Mouse (Mus musculus) limb, embryonic 15.5 days (tissue): ENCODE results near the gene Olfr1132. TPM values are rescaled to one million over a fixed set of nuclear protein-coding genes. Genes with fewer than 3 reads are reported as not detected.
"Not testable (repeated sequence)": the region's sequence is repeated elsewhere in the genome, so short reads cannot be mapped to it uniquely, and the experiment has no call there.

Experiments used
- ATAC-seq: fragments of 200-750 bp; cut with Nextera tagmentation; 2 replicates; pipeline ENCODE4 v1.8.0; 2017; ENCODE audit warnings: low read depth, moderate TSS enrichment; ENCODE audit not compliant: insufficient number of reproducible peaks, low FRiP score, low TSS enrichment
- H3K27ac ChIP-seq: fragments of 300-500 bp; sonication (generic); 2 replicates; pipeline ENCODE4 v1.5.1; 2015; ENCODE audit warnings: moderate library complexity, mild to moderate bottlenecking, inconsistent platforms
- H3K27me3 ChIP-seq: fragments of 300-500 bp; sonication (generic); 2 replicates; pipeline ENCODE4 v1.6.1; 2015; ENCODE audit warnings: inconsistent platforms
- H3K36me3 ChIP-seq: fragments of 300-500 bp; sonication (generic); 2 replicates; pipeline ENCODE4 v1.6.1; 2015; ENCODE audit warnings: inconsistent platforms
- H3K4me1 ChIP-seq: fragments of 300-500 bp; sonication (generic); 2 replicates; pipeline ENCODE4 v1.6.1; 2015; ENCODE audit warnings: inconsistent platforms
- H3K4me2 ChIP-seq: fragments of 300-500 bp; sonication (generic); 2 replicates; pipeline ENCODE4 v1.6.1; 2015; ENCODE audit warnings: mild to moderate bottlenecking, inconsistent platforms
- H3K4me3 ChIP-seq: fragments of 300-500 bp; sonication (generic); 2 replicates; pipeline ENCODE4 v1.5.1; 2015; ENCODE audit warnings: mild to moderate bottlenecking, inconsistent platforms
- H3K9ac ChIP-seq: fragments of 300-500 bp; sonication (generic); 2 replicates; pipeline ENCODE4 v1.6.1; 2015; ENCODE audit warnings: inconsistent platforms
- H3K9me3 ChIP-seq: fragments of 300-500 bp; sonication (generic); 2 replicates; pipeline ENCODE4 v1.6.1; 2016; ENCODE audit warnings: inconsistent platforms
- WGBS: fragments of 180-500 bp; shearing (Covaris S2); methylation state at CpG from one replicate; pipeline ENCODE4 v1.1.7; 2015; 5-methylcytosine and 5-hydroxymethylcytosine counted together
- polyA plus RNA-seq: library from polyadenylated mRNA; unstranded; fragments of >200 nt; fragmentation: Nextera tagmentation; extraction: Ambion mirVana; gene quantifications from 2 replicates; pipeline ENCODE4 v1.2.1, GENCODE M21; 2015

Gene Olfr1132
- polyA plus RNA-seq: not detected in 2 replicates

- no peak within 1 kb of the TSS for H3K4me3 ChIP-seq
- no peak for ATAC-seq
These were observed at the start of gene Olfr1132 for GRCm38 (mm10) chr2:87637435-87637834. TSS of gene Olfr1132 (minus strand) at chr2:87637535.

GRCm38 (mm10) chr2:87673564-87673963 is 36.2 kb upstream of the Olfr1132 start, which contains the start of gene Olfr1135:
TSS of gene Olfr1135 (minus strand) at chr2:87673664.
- Histone ChIP-seq H3K4me1 (no peaks in the 10 kb centered on the region), H3K27ac (no peak within 1 kb of the TSS), H3K9ac (no peak within 1 kb of the TSS), H3K4me3 (no peak within 1 kb of the TSS), H3K36me3 (no peaks in the 10 kb centered on the region), H3K4me2 (no peak within 1 kb of the TSS), H3K9me3 (no peaks in the 10 kb centered on the region), H3K27me3 (no peaks in the 10 kb centered on the region)
- WGBS: 12% methylated on average over 1 of the region's 1 CpGs
- no peak for ATAC-seq

More at GRCm38 (mm10) chr2:87637435-87637834, at the start of gene Olfr1132:
- H3K27ac ChIP-seq: no peak within 1 kb of the TSS
- H3K4me2 ChIP-seq: no peak within 1 kb of the TSS
- no peaks in the 10 kb centered on the region for H3K27me3 ChIP-seq
- no peaks in the 10 kb centered on the region for H3K4me1 ChIP-seq
- H3K36me3 ChIP-seq: no peaks in the 10 kb centered on the region
- no peaks in the 10 kb centered on the region for H3K9me3 ChIP-seq
- no peak within 1 kb of the TSS for H3K9ac ChIP-seq

GRCm38 (mm10) chr2:87658360-87658759 is 21.0 kb upstream of the Olfr1132 start, which contains the start of gene Olfr1134:
TSS of gene Olfr1134 (minus strand) at chr2:87658460.
- Histone ChIP-seq H3K9ac (no peak within 1 kb of the TSS), H3K27me3 (no peaks in the 10 kb centered on the region), H3K36me3 (no peaks in the 10 kb centered on the region), H3K4me3 (no peak within 1 kb of the TSS), H3K9me3 (no peaks in the 10 kb centered on the region), H3K4me2 (no peak within 1 kb of the TSS), H3K27ac (no peak within 1 kb of the TSS), H3K4me1 (no peaks in the 10 kb centered on the region)
- ATAC-seq: no peak
- 72% methylated on average over 2 of the region's 2 CpGs for WGBS

- Histone ChIP-seq H3K9ac (no peak within 1 kb of the TSS), H3K4me1 (no peaks in the 10 kb centered on the region), H3K27me3 (no peaks in the 10 kb centered on the region), H3K9me3 (no peaks in the 10 kb centered on the region), H3K4me2 (no peak within 1 kb of the TSS), H3K36me3 (no peaks in the 10 kb centered on the region), H3K4me3 (no peak within 1 kb of the TSS), H3K27ac (no peak within 1 kb of the TSS)
- ATAC-seq: no peak
These were observed 9.9 kb upstream of the Olfr1132 start, which contains the start of gene Olfr1133 for GRCm38 (mm10) chr2:87647274-87647673. TSS of gene Olfr1133 (minus strand) at chr2:87647374.

- Histone ChIP-seq H3K9me3 (no peaks in the 10 kb centered on the region), H3K9ac (no peak overlapping the region), H3K36me3 (no peaks in the 10 kb centered on the region), H3K4me1 (no peaks in the 10 kb centered on the region), H3K27ac (no peak overlapping the region), H3K4me2 (no peak overlapping the region), H3K27me3 (no peaks in the 10 kb centered on the region), H3K4me3 (no peak overlapping the region)
- no peak for ATAC-seq
These were observed 5.1 kb upstream of the Olfr1132 start for GRCm38 (mm10) chr2:87642441-87642840.

GRCm38 (mm10) chr2:87626804-87627203 is 10.5 kb downstream of the Olfr1132 start, which contains the start of gene Olfr1131:
TSS of gene Olfr1131 (plus strand) at chr2:87627104.
- Histone ChIP-seq H3K27ac (no peak within 1 kb of the TSS), H3K4me3 (no peak within 1 kb of the TSS), H3K4me1 (no peaks in the 10 kb centered on the region), H3K4me2 (no peak within 1 kb of the TSS), H3K36me3 (no peaks in the 10 kb centered on the region), H3K9me3 (no peaks in the 10 kb centered on the region), H3K9ac (no peak within 1 kb of the TSS), H3K27me3 (no peaks in the 10 kb centered on the region)
- WGBS: 55% methylated on average over 3 of the region's 3 CpGs
- ATAC-seq: no peak

GRCm38 (mm10) chr2:87605912-87606311 is 31.4 kb downstream of the Olfr1132 start, which contains the start of gene Olfr1130:
TSS of gene Olfr1130 (plus strand) at chr2:87606212.
- H3K9ac ChIP-seq, H3K27ac ChIP-seq, ATAC-seq, H3K36me3 ChIP-seq, H3K9me3 ChIP-seq, H3K4me3 ChIP-seq, H3K27me3 ChIP-seq, H3K4me1 ChIP-seq, H3K4me2 ChIP-seq: not testable (repeated sequence)

Other genes with a start within 250 kb of the Olfr1132 start
- gene Olfr1123, start 220.9 kb downstream of the Olfr1132 start, polyA plus RNA-seq: not detected in 2 replicates
- not detected in 2 replicates for gene Olfr1124, start 207.3 kb downstream of the Olfr1132 start, polyA plus RNA-seq
- not detected in 2 replicates for gene Olfr1126, start 183.6 kb downstream of the Olfr1132 start, polyA plus RNA-seq
- gene Pramel7, start 140.4 kb downstream of the Olfr1132 start, polyA plus RNA-seq: not detected in 2 replicates
- gene Pramel6, start 131.0 kb downstream of the Olfr1132 start, polyA plus RNA-seq: not detected in 2 replicates
- gene Olfr153, start 105.7 kb downstream of the Olfr1132 start, polyA plus RNA-seq: not detected in 2 replicates
- gene Olfr1128, start 92.0 kb downstream of the Olfr1132 start, polyA plus RNA-seq: not detected in 2 replicates
- not detected in 2 replicates for gene Olfr1129, start 63.6 kb downstream of the Olfr1132 start, polyA plus RNA-seq
- not detected in 2 replicates for gene Olfr1130, start 31.3 kb downstream of the Olfr1132 start, polyA plus RNA-seq
- not detected in 2 replicates for gene Olfr1131, start 10.4 kb downstream of the Olfr1132 start, polyA plus RNA-seq
- not detected in 2 replicates for gene Olfr1133, start 9.8 kb upstream of the Olfr1132 start, polyA plus RNA-seq
- not detected in 2 replicates for gene Olfr1134, start 20.9 kb upstream of the Olfr1132 start, polyA plus RNA-seq
- gene Olfr1135, start 36.1 kb upstream of the Olfr1132 start, polyA plus RNA-seq: not detected in 2 replicates
- gene Olfr1136, start 56.4 kb upstream of the Olfr1132 start, polyA plus RNA-seq: not detected in 2 replicates
- not detected in 2 replicates for gene Olfr1137, start 75.6 kb upstream of the Olfr1132 start, polyA plus RNA-seq
- gene Olfr1138, start 102.4 kb upstream of the Olfr1132 start, polyA plus RNA-seq: not detected in 2 replicates
- not detected in 2 replicates for gene Olfr1140, start 106.2 kb upstream of the Olfr1132 start, polyA plus RNA-seq
- gene Olfr1141, start 116.5 kb upstream of the Olfr1132 start, polyA plus RNA-seq: not detected in 2 replicates
- gene Olfr152, start 141.9 kb upstream of the Olfr1132 start, polyA plus RNA-seq: not detected in 2 replicates
- gene Olfr1143, start 163.1 kb upstream of the Olfr1132 start, polyA plus RNA-seq: not detected in 2 replicates
- not detected in 2 replicates for gene Olfr1145, start 172.3 kb upstream of the Olfr1132 start, polyA plus RNA-seq
- not detected in 2 replicates for gene Olfr1148, start 193.0 kb upstream of the Olfr1132 start, polyA plus RNA-seq
- not detected in 2 replicates for gene Olfr1150-ps1, start 206.5 kb upstream of the Olfr1132 start, polyA plus RNA-seq
- not detected in 2 replicates for gene Olfr1151, start 218.3 kb upstream of the Olfr1132 start, polyA plus RNA-seq
- not detected in 2 replicates for gene Olfr1152, start 229.0 kb upstream of the Olfr1132 start, polyA plus RNA-seq